ENCODE assay signal across 10 mouse cellular contexts in genomic region chr13:36282785-36283544, GRCm38 (mm10).
DNase-seq lines count a peak whose midpoint lies in the region; ATAC-seq and TF ChIP-seq lines count a peak whose summit lies in the region.
"Had no signal": no experiment of that assay in that cellular context is flagged by ENCODE, and none has a peak within 500 bp of the region (broad histone marks: within the 10 kb centered on the region; RNA-seq: fewer than 3 reads in every experiment).

No protein-coding gene starts in this region.

- no peaks in the 10 kb centered on the region for H3K27me3 ChIP-seq in intestine, embryonic 16.5 days (replicated peaks; ENCODE audit: control insufficient read depth, insufficient read depth, low read length)
- no peaks in the 10 kb centered on the region for H3K27me3 ChIP-seq in intestine, embryonic 15.5 days (replicated peaks)
- H3K27me3 ChIP-seq in neural tube, embryonic 15.5 days (replicated peaks), result no peaks in the 10 kb centered on the region
- H3K27me3 ChIP-seq in intestine, postnatal 0 days (replicated peaks; ENCODE audit: control insufficient read depth, insufficient read depth, low read length), result no peaks in the 10 kb centered on the region
- H3K27me3 ChIP-seq: liver, embryonic 15.5 days had no signal

- H3K27ac ChIP-seq in intestine, embryonic 16.5 days (ENCODE audit: low read length), result no peak overlapping the region
- no peak overlapping the region for H3K27ac ChIP-seq in intestine, embryonic 15.5 days
- peak overlapping the region; percentile 77 for H3K27ac ChIP-seq in neural tube, embryonic 15.5 days (replicated peaks)
- no peak overlapping the region for H3K27ac ChIP-seq in intestine, postnatal 0 days (ENCODE audit: low read depth, low read length)
- H3K27ac ChIP-seq: liver, embryonic 15.5 days had no signal

- no peak overlapping the region for H3K4me2 ChIP-seq in intestine, embryonic 16.5 days (ENCODE audit: low read depth, low read length)
- no peak overlapping the region for H3K4me2 ChIP-seq in intestine, embryonic 15.5 days (replicated peaks)
- peak overlapping the region; percentile 35 for H3K4me2 ChIP-seq in neural tube, embryonic 15.5 days
- H3K4me2 ChIP-seq in intestine, postnatal 0 days (replicated peaks; ENCODE audit: low read depth), result no peak overlapping the region
- H3K4me2 ChIP-seq: liver, embryonic 15.5 days had no signal

- H3K4me1 ChIP-seq in intestine, embryonic 16.5 days (ENCODE audit: control insufficient read depth, insufficient read depth, low read length), result no peaks in the 10 kb centered on the region
- H3K4me1 ChIP-seq in intestine, embryonic 15.5 days (replicated peaks), result no peaks in the 10 kb centered on the region
- peaks cover 22% of the 10 kb centered on the region for H3K4me1 ChIP-seq in neural tube, embryonic 15.5 days
- H3K4me1 ChIP-seq in intestine, postnatal 0 days (replicated peaks; ENCODE audit: control insufficient read depth, insufficient read depth, low read length), result no peaks in the 10 kb centered on the region
- H3K4me1 ChIP-seq: liver, embryonic 15.5 days had no signal

- no peaks in the 10 kb centered on the region for H3K9me3 ChIP-seq in intestine, embryonic 16.5 days (ENCODE audit: control insufficient read depth, low read length)
- H3K9me3 ChIP-seq in intestine, embryonic 15.5 days, result no peaks in the 10 kb centered on the region
- H3K9me3 ChIP-seq in neural tube, embryonic 15.5 days (replicated peaks), result no peaks in the 10 kb centered on the region
- no peaks in the 10 kb centered on the region for H3K9me3 ChIP-seq in intestine, postnatal 0 days (ENCODE audit: control insufficient read depth)
- H3K9me3 ChIP-seq: liver, embryonic 15.5 days had no signal

- DNase-seq in forelimb bud, embryonic 11.5 days (ENCODE audit: low read depth, low spot score), result peak; percentile 61
- peak; percentile 43 for DNase-seq in layer of hippocampus, adult 9-11 months
- no peak for DNase-seq in gastrocnemius, postnatal 4 days (ENCODE audit: low spot score in 2 of 2)
- DNase-seq in gastrocnemius, postnatal 25 days, result no peak

- H3K9ac ChIP-seq in intestine, embryonic 16.5 days (ENCODE audit: low read depth, low read length), result no peak overlapping the region
- H3K9ac ChIP-seq in intestine, embryonic 15.5 days, result no peak overlapping the region
- H3K9ac ChIP-seq in neural tube, embryonic 15.5 days (replicated peaks), result peak overlapping the region; percentile 20
- no peak overlapping the region for H3K9ac ChIP-seq in intestine, postnatal 0 days (ENCODE audit: low read depth, low read length)
- H3K9ac ChIP-seq: liver, embryonic 15.5 days had no signal

- no peaks in the 10 kb centered on the region for H3K36me3 ChIP-seq in intestine, embryonic 16.5 days (ENCODE audit: control insufficient read depth, insufficient read depth, low read length)
- H3K36me3 ChIP-seq in intestine, embryonic 15.5 days, result no peaks in the 10 kb centered on the region
- H3K36me3 ChIP-seq in neural tube, embryonic 15.5 days, result no peaks in the 10 kb centered on the region
- no peaks in the 10 kb centered on the region for H3K36me3 ChIP-seq in intestine, postnatal 0 days (ENCODE audit: control insufficient read depth, insufficient read depth)
- H3K36me3 ChIP-seq: liver, embryonic 15.5 days had no signal

- TF ChIP-seq CTCF in intestine, postnatal 0 days (IDR thresholded peaks at IDR 0.05; ENCODE audit: low read depth), result no peak

- 57% methylated on average over 7 of the region's 7 CpGs for WGBS in intestine, embryonic 16.5 days
- WGBS in intestine, embryonic 15.5 days, result 55% methylated on average over 7 of the region's 7 CpGs
- WGBS in neural tube, embryonic 15.5 days, result 12% methylated on average over 7 of the region's 7 CpGs
- WGBS in intestine, postnatal 0 days, result 66% methylated on average over 7 of the region's 7 CpGs

- H3K4me3 ChIP-seq in intestine, embryonic 16.5 days (ENCODE audit: low read length), result no peak overlapping the region
- no peak overlapping the region for H3K4me3 ChIP-seq in intestine, embryonic 15.5 days (replicated peaks)
- H3K4me3 ChIP-seq in neural tube, embryonic 15.5 days (replicated peaks), result no peak overlapping the region
- H3K4me3 ChIP-seq in intestine, postnatal 0 days (ENCODE audit: low read depth, low read length), result no peak overlapping the region
- H3K4me3 ChIP-seq: erythroblast, embryonic 14.5 days; liver, embryonic 15.5 days had no signal

- ATAC-seq in intestine, embryonic 16.5 days, result 0 out of 2 replicates have a peak, but pooled peaks have one; percentile 21
- ATAC-seq in intestine, embryonic 15.5 days, result no peak
- peak; percentile 87 for ATAC-seq in neural tube, embryonic 15.5 days (ENCODE audit: low FRiP score)
- ATAC-seq in intestine, postnatal 0 days, result no peak

Comparison
In these comparisons a context has a peak if more than half of its experiments do, and no peak if none do; other contexts are left out.
1. ATAC-seq: peak in intestine, embryonic 16.5 days (single experiment) and neural tube, embryonic 15.5 days (single experiment); none in intestine, embryonic 15.5 days (single experiment) and intestine, postnatal 0 days (single experiment).
2. DNase-seq: peak in forelimb bud, embryonic 11.5 days (single experiment) and layer of hippocampus, adult 9-11 months (single experiment); none in gastrocnemius, postnatal 4 days (0 of 2) and gastrocnemius, postnatal 25 days (single experiment).